Mouse (Mus musculus): ENCODE results near the gene Skap1. TPM values are rescaled to one million over a fixed set of nuclear protein-coding genes. Genes with fewer than 3 reads are reported as not detected.
A peak's percentile ranks its signal among the peaks of the same experiment; 100 is the strongest.

The Skap1 gene
- polyA plus RNA-seq, 1 experiment from 2014 or later = 0.23 TPM

DNA sequence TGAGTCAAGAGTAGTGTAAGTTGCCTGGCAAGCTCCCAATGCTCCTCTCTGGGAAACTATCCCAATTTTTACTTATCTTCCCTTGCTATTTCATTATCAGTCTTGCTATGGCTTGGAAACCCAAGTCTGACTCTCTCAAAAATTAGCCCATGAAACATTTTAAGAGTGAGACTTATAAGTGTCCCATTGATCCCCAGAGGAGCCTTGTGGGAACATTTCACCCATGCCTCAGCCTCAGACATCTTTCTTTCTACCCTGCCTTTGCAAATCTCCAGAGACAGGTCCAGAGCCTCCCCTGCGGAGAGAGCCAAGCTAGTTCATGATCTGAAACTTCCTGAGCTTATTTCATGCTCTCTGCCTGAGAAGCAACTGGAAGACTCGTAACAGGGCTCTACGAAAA lies 167.1 kb downstream of the Skap1 start:
- Histone ChIP-seq H3K4me2 (ENCODE audit: low read length) (no peak overlapping the region), H3K36me3 (ENCODE audit: control insufficient read depth, insufficient read depth, low read length) (no peaks in the 10 kb centered on the region), H3K9ac (ENCODE audit: low read length) (no peak overlapping the region), H3K9me3 (ENCODE audit: control insufficient read depth, low read length) (no peaks in the 10 kb centered on the region), H3K4me1 (ENCODE audit: control insufficient read depth in 2 of 2, insufficient read depth in 2 of 2, low read length in 2 of 2) (no peaks in the 10 kb centered on the region), H3K4me3 (ENCODE audit: control insufficient read depth in 1 of 2, insufficient read depth in 1 of 2, low read depth in 1 of 2, low read length in 2 of 2) (no peak overlapping the region), H3K27ac (replicated peaks in 1 of 2; ENCODE audit: control insufficient read depth in 1 of 2, insufficient read depth in 1 of 2, low read depth in 2 of 2, low read length in 2 of 2) (no peak overlapping the region), H3K27me3 (ENCODE audit: control insufficient read depth, insufficient read depth, low read length) (peaks cover 10% of the 10 kb centered on the region)
- no peak for ATAC-seq (ENCODE audit: insufficient number of reproducible peaks, insufficient read depth, low FRiP score, low read depth)
- 67% methylated on average over 3 of the region's 3 CpGs for WGBS

GRCm38 (mm10) chr11:96637927-96638326 lies 173.5 kb downstream of the Skap1 start:
- Histone ChIP-seq H3K27ac (replicated peaks in 1 of 2; ENCODE audit: control insufficient read depth in 1 of 2, insufficient read depth in 1 of 2, low read depth in 2 of 2, low read length in 2 of 2) (no peak overlapping the region), H3K9ac (ENCODE audit: low read length) (no peak overlapping the region), H3K36me3 (ENCODE audit: control insufficient read depth, insufficient read depth, low read length) (no peaks in the 10 kb centered on the region), H3K4me1 (ENCODE audit: control insufficient read depth in 2 of 2, insufficient read depth in 2 of 2, low read length in 2 of 2) (peaks cover 0 to 3% of the 10 kb centered on the region in 2 experiments; a peak in 1 of 4 replicates), H3K9me3 (ENCODE audit: control insufficient read depth, low read length) (no peaks in the 10 kb centered on the region), H3K4me2 (ENCODE audit: low read length) (no peak overlapping the region), H3K27me3 (ENCODE audit: control insufficient read depth, insufficient read depth, low read length) (peaks cover 23% of the 10 kb centered on the region), H3K4me3 (ENCODE audit: control insufficient read depth in 1 of 2, insufficient read depth in 1 of 2, low read depth in 1 of 2, low read length in 2 of 2) (no peak overlapping the region)
- ATAC-seq (ENCODE audit: insufficient number of reproducible peaks, insufficient read depth, low FRiP score, low read depth) = no peak
- 66% methylated on average over 7 of the region's 7 CpGs for WGBS

DNA sequence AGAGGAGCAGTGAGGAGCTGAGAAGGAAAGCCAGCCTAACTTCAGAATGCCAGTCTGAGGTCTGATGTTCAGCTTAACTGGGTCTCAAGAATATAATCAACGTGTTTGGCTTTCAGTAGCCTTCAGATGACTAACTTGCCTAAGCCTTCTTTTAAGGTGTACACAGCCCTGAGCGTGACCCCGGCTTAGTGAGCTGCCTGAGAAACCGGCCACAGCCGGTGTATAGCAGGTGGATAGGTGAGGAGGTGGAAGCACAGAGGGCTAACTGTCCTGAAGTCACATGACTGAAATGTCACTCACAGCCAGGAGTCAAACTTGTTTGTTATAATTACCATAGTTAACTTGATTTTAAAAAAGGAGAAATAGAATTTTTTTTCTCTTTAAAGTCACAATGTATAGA lies 175.4 kb downstream of the Skap1 start:
- no peaks in the 10 kb centered on the region for H3K9me3 ChIP-seq (ENCODE audit: control insufficient read depth, low read length)
- no peak overlapping the region for H3K4me3 ChIP-seq (ENCODE audit: control insufficient read depth in 1 of 2, insufficient read depth in 1 of 2, low read depth in 1 of 2, low read length in 2 of 2)
- no peaks in the 10 kb centered on the region for H3K36me3 ChIP-seq (ENCODE audit: control insufficient read depth, insufficient read depth, low read length)
- peaks cover 20% of the 10 kb centered on the region for H3K27me3 ChIP-seq (ENCODE audit: control insufficient read depth, insufficient read depth, low read length)
- peaks cover 0 to 4% of the 10 kb centered on the region in 2 experiments; a peak in 2 of 4 replicates for H3K4me1 ChIP-seq (ENCODE audit: control insufficient read depth in 2 of 2, insufficient read depth in 2 of 2, low read length in 2 of 2)
- WGBS = 72% methylated on average over 5 of the region's 5 CpGs
- ATAC-seq (ENCODE audit: insufficient number of reproducible peaks, insufficient read depth, low FRiP score, low read depth) = no peak
- H3K9ac ChIP-seq (ENCODE audit: low read length) = no peak overlapping the region
- no peak overlapping the region for H3K4me2 ChIP-seq (ENCODE audit: low read length)
- no peak overlapping the region for H3K27ac ChIP-seq (replicated peaks in 1 of 2; ENCODE audit: control insufficient read depth in 1 of 2, insufficient read depth in 1 of 2, low read depth in 2 of 2, low read length in 2 of 2)

GRCm38 (mm10) chr11:96642173-96643140 lies 178.1 kb downstream of the Skap1 start:
- Histone ChIP-seq H3K27ac (replicated peaks in 1 of 2; ENCODE audit: control insufficient read depth in 1 of 2, insufficient read depth in 1 of 2, low read depth in 2 of 2, low read length in 2 of 2) (peak overlapping the region in 1 of 2 experiments; percentile 33; a peak in 2 of 4 replicates), H3K4me1 (ENCODE audit: control insufficient read depth in 2 of 2, insufficient read depth in 2 of 2, low read length in 2 of 2) (peaks cover 7 to 9% of the 10 kb centered on the region in 2 experiments; a peak in 3 of 4 replicates), H3K4me2 (ENCODE audit: low read length) (no peak overlapping the region), H3K36me3 (ENCODE audit: control insufficient read depth, insufficient read depth, low read length) (no peaks in the 10 kb centered on the region), H3K4me3 (ENCODE audit: control insufficient read depth in 1 of 2, insufficient read depth in 1 of 2, low read depth in 1 of 2, low read length in 2 of 2) (no peak overlapping the region), H3K9ac (ENCODE audit: low read length) (no peak overlapping the region), H3K9me3 (ENCODE audit: control insufficient read depth, low read length) (no peaks in the 10 kb centered on the region), H3K27me3 (ENCODE audit: control insufficient read depth, insufficient read depth, low read length) (peaks cover 15% of the 10 kb centered on the region)
- no peak; the same call in 1 of the 2 replicates for ATAC-seq (ENCODE audit: insufficient number of reproducible peaks, insufficient read depth, low FRiP score, low read depth)
- 68% methylated on average over 17 of the region's 17 CpGs for WGBS

DNA sequence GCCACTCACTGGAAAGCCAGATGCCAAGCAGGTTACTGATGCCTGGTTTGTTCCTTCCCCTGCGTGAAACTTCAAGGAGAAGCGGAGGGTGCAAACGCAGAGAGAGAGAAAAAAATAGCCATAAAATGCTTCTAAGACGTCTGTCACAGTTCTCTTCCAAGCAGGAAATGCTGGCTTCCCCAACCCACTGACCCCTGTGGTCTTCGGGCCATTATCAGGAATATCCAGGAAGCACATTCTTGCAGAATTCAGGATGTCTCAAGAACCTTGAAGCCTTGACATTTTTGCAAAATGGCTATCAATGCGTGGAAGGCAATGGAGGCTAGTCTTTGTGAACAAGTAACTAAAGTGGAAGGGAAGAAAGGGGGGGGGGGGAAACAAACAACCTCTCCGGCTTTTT lies 180.6 kb downstream of the Skap1 start:
- peak overlapping the region in 1 of 2 experiments; percentile 50; a peak in 1 of 4 replicates for H3K27ac ChIP-seq (replicated peaks in 1 of 2; ENCODE audit: control insufficient read depth in 1 of 2, insufficient read depth in 1 of 2, low read depth in 2 of 2, low read length in 2 of 2)

GRCm38 (mm10) chr11:96645538-96646037 lies 181.2 kb downstream of the Skap1 start:
- peaks cover 7 to 9% of the 10 kb centered on the region in 2 experiments; a peak in 3 of 4 replicates for H3K4me1 ChIP-seq (ENCODE audit: control insufficient read depth in 2 of 2, insufficient read depth in 2 of 2, low read length in 2 of 2)
- H3K27me3 ChIP-seq (ENCODE audit: control insufficient read depth, insufficient read depth, low read length) = no peaks in the 10 kb centered on the region
- WGBS = 50% methylated on average over 10 of the region's 10 CpGs
- H3K9ac ChIP-seq (ENCODE audit: low read length) = no peak overlapping the region
- no peak for ATAC-seq (ENCODE audit: insufficient number of reproducible peaks, insufficient read depth, low FRiP score, low read depth)
- no peaks in the 10 kb centered on the region for H3K36me3 ChIP-seq (ENCODE audit: control insufficient read depth, insufficient read depth, low read length)
- H3K4me2 ChIP-seq (ENCODE audit: low read length) = no peak overlapping the region
- no peaks in the 10 kb centered on the region for H3K9me3 ChIP-seq (ENCODE audit: control insufficient read depth, low read length)
- H3K4me3 ChIP-seq (ENCODE audit: control insufficient read depth in 1 of 2, insufficient read depth in 1 of 2, low read depth in 1 of 2, low read length in 2 of 2) = no peak overlapping the region
- peak overlapping the region in 1 of 2 experiments; percentile 50; a peak in 1 of 4 replicates for H3K27ac ChIP-seq (replicated peaks in 1 of 2; ENCODE audit: control insufficient read depth in 1 of 2, insufficient read depth in 1 of 2, low read depth in 2 of 2, low read length in 2 of 2)

More for the DNA sequence above, 180.6 kb downstream of the Skap1 start:
- WGBS = 60% methylated on average over 7 of the region's 7 CpGs
- Histone ChIP-seq H3K36me3 (ENCODE audit: control insufficient read depth, insufficient read depth, low read length) (no peaks in the 10 kb centered on the region), H3K4me2 (ENCODE audit: low read length) (no peak overlapping the region), H3K9ac (ENCODE audit: low read length) (no peak overlapping the region), H3K4me3 (ENCODE audit: control insufficient read depth in 1 of 2, insufficient read depth in 1 of 2, low read depth in 1 of 2, low read length in 2 of 2) (no peak overlapping the region), H3K9me3 (ENCODE audit: control insufficient read depth, low read length) (no peaks in the 10 kb centered on the region), H3K27me3 (ENCODE audit: control insufficient read depth, insufficient read depth, low read length) (no peaks in the 10 kb centered on the region), H3K4me1 (ENCODE audit: control insufficient read depth in 2 of 2, insufficient read depth in 2 of 2, low read length in 2 of 2) (peaks cover 7 to 9% of the 10 kb centered on the region in 2 experiments; a peak in 3 of 4 replicates)
- no peak for ATAC-seq (ENCODE audit: insufficient number of reproducible peaks, insufficient read depth, low FRiP score, low read depth)

DNA sequence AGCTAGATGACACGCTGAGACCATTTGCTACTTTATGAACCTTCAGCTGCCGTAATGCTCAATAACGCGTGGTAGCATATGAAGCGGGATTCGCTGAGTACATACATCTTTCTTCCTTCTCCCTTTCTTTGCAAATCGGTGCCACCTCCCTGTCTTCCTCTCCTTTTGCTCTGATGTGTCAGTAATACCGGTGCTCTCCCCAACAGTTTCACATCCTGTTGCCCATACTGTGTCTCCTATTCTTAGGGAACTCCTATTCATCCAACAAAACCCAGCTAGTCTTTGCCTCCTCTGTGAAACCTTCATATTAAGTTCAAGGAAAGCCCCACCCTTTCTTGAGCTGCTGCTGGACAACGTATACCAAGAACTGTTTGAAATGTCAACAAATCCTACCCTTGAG lies 187.5 kb downstream of the Skap1 start:
- Histone ChIP-seq H3K4me3 (ENCODE audit: control insufficient read depth in 1 of 2, insufficient read depth in 1 of 2, low read depth in 1 of 2, low read length in 2 of 2) (no peak overlapping the region), H3K27ac (replicated peaks in 1 of 2; ENCODE audit: control insufficient read depth in 1 of 2, insufficient read depth in 1 of 2, low read depth in 2 of 2, low read length in 2 of 2) (no peak overlapping the region), H3K9me3 (ENCODE audit: control insufficient read depth, low read length) (no peaks in the 10 kb centered on the region), H3K9ac (ENCODE audit: low read length) (no peak overlapping the region), H3K36me3 (ENCODE audit: control insufficient read depth, insufficient read depth, low read length) (no peaks in the 10 kb centered on the region), H3K4me2 (ENCODE audit: low read length) (no peak overlapping the region), H3K4me1 (ENCODE audit: control insufficient read depth in 2 of 2, insufficient read depth in 2 of 2, low read length in 2 of 2) (no peaks in the 10 kb centered on the region), H3K27me3 (ENCODE audit: control insufficient read depth, insufficient read depth, low read length) (0 out of 2 replicates have a peak, but pooled peaks cover 3% of the 10 kb centered on the region)
- WGBS = 85% methylated on average over 9 of the region's 9 CpGs
- no peak for ATAC-seq (ENCODE audit: insufficient number of reproducible peaks, insufficient read depth, low FRiP score, low read depth)
